Mouse (Mus musculus): ENCODE results near the gene Mpig6b.

Mpig6b gene

DNA sequence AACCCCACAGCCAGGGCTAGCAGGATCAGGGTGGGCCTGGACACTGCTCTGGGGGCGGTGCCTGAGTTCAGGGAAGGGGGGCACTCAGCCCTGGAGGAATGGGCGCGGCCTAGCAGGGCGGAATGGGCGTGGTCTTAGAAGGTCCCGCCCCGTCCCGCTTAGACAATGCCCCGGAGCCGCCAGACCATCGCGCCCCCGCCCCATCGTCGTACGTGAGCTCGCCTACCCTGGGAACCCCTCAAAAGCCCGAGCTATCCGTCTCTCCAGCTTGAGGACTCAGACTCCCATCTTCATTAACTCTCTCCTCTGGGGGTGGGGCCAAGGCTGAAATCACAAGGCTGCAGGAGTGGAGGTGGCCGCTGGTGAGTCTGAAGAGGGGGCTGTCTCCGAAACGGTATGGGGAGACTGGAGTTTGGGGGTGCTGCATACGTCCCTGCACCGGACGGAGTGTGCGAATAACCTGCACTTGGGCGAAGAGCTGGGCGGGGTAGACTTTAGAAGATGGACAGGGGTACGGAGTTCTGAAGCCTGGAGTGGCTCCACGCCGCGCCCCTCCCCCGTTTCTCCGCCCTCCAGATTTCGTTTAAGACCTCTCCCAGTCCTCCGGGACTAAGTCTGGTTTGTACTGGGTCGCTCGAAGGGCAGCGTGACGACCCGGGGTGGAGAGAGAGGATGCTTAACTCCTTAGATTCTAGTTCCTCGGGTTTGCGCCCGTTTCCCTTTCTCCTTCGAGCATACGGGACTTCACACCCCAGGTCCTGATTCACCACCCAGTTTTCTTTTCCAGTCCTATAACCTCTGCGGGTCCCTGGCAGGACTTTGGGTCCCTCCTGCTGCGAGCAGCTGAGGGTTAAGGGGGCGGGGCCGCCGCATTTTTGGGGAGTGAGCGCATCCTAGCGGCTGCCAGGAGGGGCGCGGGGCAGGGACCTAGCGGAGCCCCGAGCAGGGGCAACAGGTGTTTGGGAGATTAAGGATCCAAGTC, 6.8 kb downstream of the Mpig6b start, which contains the start of gene Ddah2:
Ddah2 (plus strand) TSS at position 125 of the 982 bp plus-strand sequence.
- DNase-seq (ENCODE audit: low spot score), result peak; percentile 74

DNA sequence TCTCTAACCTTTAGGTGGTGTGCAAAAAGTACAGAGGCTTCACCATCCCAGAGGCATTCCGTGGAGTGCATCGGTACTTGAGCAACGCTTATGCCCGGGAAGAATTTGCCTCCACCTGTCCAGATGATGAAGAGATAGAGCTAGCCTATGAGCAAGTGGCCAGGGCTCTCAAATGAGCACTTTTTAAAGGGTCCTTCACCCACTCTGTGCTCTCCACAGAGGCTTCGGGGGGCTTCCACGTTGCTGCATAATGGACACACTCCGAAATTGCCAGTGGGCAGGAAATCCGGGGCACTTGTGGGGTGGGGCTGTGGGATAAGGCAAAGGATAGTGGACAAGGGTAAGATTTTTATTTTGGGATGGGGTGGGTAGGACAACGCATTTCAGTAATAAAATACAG, 7.7 kb downstream of the Mpig6b start:
- no peak for DNase-seq (ENCODE audit: low spot score)

DNA sequence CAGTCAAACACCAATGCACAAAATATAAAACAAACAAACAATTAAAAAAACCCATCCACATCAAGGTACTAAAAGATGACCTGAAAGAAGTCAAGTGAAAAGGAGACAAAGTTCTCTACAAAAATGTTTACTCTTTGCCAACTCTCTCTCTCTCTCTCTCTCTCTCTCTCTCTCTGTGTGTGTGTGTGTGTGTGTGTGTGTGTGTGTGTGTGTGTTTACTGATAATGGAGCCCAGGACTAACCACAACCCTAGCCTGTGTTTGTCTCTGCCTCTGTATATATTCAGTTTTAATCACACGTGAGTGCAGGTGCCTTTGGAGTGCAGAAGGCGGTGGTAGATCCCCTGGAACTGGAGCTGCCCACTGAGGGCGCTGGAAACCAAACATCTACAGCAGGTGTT, 8.9 kb downstream of the Mpig6b start:
- DNase-seq (ENCODE audit: low spot score), result no peak

DNA sequence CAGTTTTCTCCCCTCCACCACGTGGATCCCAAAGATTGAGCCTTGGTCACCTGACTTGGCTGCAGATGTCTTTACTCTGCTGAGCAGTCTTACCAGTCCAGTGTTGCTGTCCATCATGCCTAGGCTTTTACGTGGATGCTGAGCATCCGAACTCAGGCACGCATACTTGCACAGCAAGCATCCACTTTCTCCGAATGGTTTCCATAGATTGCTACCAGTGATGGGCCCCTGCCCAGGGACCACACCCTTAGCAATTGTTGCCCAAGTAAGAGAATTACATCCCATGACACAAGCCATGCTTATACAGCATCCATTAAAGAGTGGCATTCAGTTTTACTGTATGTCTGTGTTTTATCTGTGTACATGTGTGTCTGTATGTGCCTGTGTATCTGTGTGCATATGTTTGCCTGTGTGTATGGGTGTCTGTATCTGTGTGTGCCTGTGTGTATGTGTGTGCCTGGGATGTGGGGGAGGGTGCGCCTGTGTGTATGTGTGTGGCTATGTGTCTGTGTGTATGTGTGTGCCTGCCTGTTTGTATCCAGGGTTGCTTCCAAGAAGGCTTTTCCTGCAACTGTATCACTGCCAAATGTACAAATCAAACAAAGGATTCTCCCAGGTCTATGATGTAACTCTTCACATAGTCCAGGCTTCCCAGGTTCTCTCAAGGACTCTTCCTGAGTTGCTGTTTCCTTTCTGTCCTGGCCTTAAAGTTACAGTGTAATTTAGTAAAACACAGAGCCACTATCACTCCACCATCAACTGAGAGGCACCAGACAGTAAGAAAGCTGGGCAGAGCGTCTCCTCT, 10.1 kb downstream of the Mpig6b start:
- no peak for DNase-seq (ENCODE audit: low spot score)

DNA sequence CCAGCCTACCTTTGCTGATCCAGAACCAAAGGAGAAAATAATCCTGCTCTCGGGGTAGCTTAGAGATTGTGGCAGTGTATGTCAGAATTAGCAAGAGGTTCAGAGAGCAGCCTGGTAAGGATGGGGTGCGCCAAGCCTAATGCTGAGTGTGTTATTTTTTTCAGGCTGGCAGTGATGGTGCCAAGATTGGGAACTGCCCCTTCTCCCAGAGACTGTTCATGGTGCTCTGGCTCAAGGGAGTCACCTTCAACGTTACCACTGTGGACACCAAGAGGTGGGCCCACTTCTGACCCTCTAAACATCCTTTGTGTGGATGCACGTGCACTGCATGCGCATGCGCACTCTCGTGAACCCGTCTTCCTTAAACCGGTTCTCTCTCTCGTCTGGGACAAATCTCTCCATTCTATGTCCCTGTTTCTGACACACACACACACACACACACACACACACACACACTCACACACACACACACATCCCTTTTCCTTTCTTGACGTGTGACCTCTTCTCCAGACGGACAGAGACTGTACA, 13.6 kb downstream of the Mpig6b start:
- no peak for DNase-seq (ENCODE audit: low spot score)

DNA sequence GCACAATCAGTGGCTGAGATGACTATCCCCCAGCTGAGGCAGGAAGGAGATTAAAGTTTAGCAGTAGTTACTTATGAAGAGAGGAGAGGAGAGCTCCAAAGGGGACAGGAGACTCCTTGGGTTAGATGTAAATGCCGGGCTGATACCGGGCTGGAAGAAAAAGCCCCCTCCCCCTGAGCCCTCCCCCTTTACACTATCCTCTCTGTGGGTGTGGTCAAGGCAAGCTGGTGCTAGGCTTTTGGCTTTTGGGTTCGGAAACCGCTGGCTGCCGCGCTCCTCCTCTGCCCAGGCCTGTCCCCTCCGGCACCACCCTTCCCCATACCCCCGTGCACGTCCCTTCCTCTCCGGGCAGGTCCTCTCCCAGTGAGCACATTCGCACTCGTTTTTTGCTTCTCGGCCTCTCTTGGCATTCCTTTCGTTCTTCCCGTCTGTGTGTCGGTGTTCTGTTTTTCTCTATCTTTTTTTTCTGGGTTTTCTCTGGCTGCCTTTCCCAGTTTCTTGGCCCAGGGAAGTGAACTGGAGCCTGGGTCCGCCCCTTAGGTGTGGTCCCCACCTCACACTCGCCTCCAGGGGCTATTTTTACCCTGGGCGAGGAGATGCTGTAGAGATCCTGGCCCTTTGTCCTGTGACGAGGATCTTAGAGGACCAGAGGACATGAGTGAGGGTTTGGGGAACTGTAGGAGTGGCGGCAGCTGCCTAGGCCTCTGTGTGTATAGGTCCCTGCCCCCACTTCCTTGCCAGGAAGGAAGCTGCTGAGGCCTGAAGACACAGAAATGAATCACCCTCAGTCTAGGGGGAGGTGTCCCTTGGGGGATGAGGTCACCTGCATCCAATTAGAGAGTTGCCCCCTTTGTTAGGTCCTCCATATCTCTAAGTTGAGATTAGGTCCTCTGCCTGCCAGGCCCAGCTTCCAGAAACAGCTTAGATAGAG, 14.6 kb downstream of the Mpig6b start:
- DNase-seq (ENCODE audit: low spot score), result peak; percentile 49

DNA sequence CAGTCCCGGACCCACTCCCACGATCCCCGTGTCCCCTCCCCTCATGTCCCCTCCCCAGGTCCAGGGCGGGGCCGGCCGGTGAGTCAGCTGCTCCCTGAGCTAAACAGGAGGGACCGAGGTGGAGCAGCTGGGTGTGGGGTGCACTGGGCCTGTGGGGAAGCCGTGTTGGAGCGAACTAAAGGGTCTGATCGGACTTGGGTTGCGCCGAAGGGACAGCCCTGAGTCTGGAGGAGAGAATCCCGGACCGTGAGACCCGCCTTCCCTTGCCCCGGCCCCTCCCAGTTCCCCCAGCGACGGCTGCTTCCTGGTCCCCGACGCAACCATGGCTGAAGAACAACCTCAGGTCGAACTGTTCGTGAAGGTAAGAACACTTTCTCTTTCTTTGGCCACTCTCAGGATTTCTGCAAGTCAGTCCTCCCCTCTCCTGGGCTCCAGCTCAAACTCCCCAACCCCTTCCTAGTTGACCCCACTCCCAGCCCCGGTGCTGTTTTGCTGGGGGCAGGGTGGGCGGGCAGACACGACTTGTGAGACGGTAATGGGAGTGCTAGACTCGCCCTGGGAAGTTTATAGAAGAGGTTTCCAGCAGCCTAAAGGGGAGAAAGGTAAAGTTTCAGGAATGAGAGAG, 15.7 kb downstream of the Mpig6b start:
- DNase-seq (ENCODE audit: low spot score), result peak; percentile 43

DNA sequence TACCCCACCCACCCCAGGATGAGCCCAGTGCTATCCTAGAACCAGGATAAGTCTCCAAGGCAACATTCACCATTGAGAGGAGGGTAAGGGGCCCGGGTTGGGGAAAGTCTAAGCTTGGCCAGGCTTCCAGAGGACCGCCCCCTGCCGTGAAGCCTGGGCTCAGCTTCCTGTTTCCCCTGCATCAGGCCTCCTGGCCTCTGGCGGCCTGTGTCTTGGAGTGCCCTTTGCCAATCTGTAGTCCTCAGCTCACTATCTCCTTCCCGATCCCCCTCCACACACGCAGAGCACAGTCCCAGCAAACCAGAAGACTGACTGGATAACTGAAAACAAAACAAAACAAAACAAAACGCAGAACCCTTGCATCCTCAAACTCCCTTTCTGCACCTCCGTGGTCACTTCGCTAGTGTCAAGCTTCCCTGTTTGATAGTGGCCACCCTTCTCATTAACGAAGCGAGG, 16.4 kb downstream of the Mpig6b start, which contains the start of gene Clic1:
Clic1 (plus strand) TSS at position 406 of the 456 bp plus-strand sequence.
- no peak for DNase-seq (ENCODE audit: low spot score)

DNA sequence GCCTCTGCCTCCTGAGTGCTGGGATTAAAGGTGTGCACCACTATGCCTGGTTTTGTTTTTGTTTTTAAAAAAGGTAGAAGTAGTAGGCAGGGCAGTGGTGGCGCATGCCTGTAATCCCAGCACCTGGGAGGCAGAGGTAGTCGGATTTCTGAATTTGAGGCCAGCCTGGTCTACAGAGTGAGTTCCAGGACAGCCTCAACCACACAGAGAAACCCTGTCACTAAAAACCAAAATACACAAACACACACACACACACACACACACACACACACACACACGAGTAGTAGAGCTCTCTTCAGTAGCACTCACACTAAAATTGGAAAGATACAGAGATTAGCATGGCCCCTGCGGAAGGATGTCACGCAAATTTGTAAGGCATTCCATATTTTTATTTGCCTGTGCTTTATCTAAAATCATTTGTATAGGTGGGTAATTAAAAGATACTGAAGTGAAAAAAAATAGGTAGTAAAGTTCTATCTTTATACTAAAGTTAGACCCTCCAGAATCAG, 17.0 kb downstream of the Mpig6b start:
- DNase-seq (ENCODE audit: low spot score), result no peak

DNA sequence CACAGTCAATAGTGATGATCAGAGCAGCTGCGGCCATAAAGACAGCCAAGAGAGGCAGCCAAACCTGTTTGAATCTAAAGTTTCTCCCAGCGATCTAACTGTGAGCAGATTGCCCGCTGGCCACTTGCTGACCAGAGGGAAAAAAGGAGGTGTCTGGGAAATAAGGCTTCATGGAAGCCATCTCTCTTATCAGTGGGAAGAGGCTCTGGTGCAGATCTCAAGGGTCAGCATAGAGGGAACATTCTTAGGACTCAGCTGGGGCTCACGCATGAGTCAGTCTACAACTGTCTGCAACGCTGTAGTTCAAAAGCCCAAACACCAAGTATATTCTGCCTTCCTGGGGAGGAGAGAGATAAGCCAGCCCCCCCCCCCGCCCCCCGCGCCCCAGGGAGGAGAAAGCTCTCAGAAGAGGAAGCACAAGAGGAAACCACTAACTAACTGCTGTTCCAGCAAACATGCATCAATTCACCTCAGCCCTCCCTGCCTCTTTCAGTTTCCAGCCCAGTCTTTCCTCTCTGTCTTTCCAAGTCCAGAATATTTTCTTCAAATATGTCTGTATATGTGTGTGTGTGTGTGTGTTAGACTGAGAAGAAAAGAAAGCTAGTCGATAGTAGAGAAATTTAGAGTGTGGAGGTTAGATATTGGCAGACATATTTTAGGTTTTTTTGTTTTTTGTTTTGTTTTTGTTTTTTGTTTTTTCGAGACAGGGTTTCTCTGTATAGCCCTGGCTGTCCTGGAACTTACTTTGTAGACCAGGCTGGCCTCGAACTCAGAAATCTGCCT, 17.6 kb downstream of the Mpig6b start:
- no peak for DNase-seq (ENCODE audit: low spot score)

DNA sequence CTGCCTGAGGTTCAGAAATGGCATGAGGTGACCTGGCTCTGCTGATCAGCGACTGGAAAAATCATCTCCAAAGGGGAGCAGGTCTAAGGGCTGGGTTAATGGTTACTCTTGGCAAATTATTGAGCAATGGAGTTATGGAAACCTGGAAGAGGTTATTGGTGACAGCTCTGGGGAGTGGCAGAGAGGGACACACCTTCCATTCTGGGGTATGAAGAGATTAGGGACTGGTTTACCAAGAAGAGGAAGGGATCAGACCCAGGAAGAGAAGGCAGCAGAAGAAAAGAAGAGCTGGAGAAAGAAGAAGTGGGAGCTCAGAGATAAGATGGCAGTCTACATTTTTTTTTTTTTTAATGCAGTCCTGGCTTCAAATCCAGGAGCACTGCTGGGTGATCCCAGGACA, 18.3 kb downstream of the Mpig6b start:
- DNase-seq (ENCODE audit: low spot score), result no peak

DNA sequence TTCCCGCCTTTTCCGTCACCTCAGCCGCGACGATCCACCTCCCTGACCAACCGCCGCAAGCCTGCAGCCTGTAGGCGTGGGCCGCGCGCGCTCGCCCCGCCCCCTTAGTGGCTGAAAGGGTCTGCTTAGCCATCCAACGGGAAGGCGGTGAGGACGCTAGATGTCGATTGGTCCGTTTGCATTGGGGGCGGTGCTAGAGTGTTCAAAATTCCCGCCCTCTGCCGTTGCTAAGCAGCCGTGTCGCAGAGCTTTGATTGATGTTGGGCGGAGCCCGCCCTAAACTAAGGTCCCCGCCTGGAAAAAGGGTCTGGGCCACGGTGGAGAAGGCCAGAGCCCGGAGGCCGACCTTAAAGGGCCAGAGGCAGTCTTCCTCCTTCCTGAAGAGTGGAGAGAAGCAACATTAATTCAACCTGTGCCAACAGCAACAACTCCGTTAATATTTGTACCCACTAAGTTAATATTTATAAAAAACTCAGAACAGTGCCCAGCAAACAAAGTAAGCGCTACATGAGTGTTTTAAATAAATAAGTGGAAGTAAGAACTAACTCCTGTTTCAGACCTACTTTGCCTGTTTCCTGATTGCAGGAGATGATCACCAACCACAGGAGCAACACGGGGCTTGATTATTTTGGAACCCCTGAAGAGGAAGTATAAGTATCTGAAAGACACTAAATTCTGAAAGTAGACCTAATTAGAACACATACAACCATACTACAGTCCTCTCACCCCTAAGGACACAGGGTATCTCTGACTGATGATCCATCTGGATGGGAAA, 19.1 kb downstream of the Mpig6b start, which contains the start of gene Msh5:
Msh5 (minus strand) TSS at position 65 of the 775 bp plus-strand sequence.
- peak; percentile 91 for DNase-seq (ENCODE audit: low spot score)

DNA sequence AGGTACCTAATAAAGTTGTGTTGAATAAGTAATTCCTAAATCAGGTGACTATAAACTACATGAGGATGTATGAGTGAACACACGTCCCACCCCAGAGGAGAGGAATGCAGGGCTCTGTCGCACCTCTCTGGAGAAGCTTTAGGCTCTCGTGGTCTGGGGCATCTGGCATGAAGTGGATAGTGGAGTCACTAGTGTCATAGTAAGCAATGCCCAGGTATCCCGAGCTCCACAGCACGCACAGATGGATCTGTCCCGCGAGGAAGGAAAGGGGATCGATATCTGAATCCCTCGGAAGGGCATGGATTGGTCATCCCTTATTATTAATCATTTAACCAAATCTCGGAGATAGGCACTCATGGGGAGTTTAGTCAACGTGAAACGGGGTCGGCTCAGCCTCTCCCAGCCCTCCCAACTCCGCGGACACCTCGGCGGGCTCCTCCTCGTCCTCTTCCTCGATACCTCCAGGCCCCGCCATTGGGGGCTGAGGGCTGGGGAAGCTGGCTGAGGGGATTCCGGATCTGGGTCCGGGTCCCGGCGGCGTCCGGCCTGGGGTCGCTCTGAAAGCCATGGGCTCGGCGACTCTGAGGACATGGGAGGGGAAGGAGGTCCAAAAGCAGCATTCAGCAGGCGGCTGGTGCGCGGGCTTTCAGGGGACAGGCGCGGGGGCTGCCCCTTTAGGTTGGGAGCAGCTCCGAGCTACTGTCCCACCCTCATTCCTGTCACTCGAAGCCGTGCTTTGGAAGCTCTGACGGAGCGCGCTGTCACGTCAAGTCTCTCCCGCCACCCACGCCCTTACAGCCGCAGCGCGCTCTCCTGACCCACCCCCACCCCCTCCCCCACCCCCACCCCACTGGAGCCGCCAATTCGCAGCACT, 19.9 kb downstream of the Mpig6b start:
- DNase-seq (ENCODE audit: low spot score), result no peak

DNA sequence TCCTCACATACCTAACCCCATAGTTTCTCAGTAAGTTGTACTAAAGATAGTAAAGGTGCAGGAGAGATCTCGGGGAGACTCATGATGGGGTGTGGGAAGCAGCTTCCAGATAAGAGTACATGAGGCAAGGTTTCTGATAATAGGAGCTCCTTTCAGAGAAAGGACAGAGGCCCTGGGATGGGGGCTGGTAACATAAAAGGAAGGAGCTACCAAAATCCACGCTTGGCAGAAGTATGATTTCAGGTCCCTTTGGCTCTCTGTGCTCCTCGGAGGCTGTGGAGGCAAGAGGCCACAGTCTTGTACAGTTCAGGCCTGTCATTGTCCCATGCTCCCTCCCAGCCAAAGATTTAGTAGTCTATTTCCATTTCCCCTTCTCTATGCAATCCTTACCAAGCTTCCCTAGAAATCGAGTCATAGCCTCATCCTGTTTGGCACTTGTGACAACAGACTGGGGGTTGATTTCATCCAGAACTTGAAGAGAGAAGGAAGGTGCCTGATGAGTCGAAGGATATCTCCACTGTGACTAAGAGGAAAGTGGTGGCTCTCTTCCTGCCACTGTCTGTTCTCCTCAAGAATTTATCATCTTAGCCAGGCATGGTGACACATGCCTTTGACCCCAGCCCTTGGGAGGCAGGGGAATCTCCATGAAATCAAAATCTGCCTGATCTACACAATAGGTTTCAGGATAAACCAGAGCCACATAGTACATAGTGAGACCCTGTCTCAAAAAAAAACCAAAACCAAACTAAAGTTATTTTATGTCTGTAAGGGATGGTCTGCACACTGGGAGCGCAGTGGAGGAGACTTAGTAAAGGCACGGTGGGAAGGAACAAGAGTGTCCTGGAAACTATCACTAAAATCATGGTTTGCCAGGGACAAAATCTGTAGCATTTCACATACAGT, 20.8 kb downstream of the Mpig6b start:
- no peak for DNase-seq (ENCODE audit: low spot score)

DNA sequence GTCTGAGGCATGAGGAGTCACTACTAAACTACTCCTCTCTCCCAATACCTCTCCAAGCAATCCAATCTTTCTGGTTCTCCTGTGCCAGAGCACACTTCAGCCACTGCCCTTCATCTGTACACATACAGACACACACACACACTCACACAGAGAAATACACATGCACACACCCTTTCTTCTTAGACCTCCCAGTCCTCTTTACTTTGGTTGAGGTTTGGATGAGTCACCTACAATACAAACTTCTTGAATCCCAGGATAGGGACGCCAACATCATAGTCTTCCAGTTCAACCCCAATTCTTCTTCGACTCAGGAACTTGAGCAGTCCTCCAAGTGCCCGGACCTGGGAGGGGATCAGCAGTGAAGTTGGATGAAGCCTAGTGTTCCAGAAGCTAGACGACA, 22.2 kb downstream of the Mpig6b start:
- no peak for DNase-seq (ENCODE audit: low spot score)

DNA sequence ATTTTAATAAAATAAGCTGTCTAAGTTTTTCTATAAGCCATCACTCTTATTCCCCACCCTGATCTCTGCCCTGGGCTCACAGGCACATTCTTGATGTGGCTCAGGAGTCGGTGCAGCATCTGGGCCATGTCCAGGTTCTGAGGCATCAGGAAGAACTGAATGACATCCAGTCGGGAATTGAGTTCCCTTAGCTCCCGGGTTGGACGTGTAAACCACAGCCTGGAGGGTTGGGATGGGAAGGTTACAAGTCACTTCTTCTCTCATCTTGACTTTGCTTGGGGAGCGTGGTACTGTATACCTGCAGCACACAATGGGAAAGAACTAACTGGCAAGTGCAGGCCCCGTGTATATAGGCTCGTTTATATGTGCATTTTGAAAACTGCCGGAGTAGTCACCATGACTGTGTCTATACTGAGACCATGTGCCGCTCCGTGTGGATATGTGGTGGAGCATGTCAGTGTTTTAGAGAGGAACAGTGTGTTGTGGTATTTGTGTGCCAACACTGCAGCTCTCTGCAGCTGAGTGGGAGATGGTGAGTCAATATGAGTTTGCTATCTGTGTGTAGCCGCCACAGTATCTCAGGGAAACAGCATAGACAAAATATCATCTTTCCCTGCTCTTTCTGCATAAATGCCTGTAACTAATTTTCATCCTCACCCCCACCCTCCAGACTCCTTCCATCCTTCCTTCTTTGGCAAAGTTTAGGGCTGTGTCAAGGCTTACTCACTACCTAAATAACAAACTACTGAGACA, 26.7 kb downstream of the Mpig6b start:
- no peak for DNase-seq (ENCODE audit: low spot score)

Data from spleen, adult 12 weeks (tissue).